Mouse (Mus musculus) kidney, embryonic 16.5 days (tissue): ENCODE data around the gene Gramd1b. TPM values are rescaled to one million over a fixed set of nuclear protein-coding genes. Genes with fewer than 3 reads are reported as not detected.

Experiments
- ATAC-seq: fragments of 200-750 bp; cut with Nextera tagmentation; 2 replicates; pipeline ENCODE4 v1.8.0; 2017; ENCODE audit warnings: moderate TSS enrichment; ENCODE audit not compliant: low FRiP score, low TSS enrichment
- H3K27ac ChIP-seq: fragments of 300-500 bp; sonication (generic); 2 replicates; pipeline ENCODE4 v1.5.1; 2014; ENCODE audit warnings: low read length
- H3K27me3 ChIP-seq: fragments of 300-500 bp; sonication (generic); 2 replicates; pipeline ENCODE4 v1.6.1; 2014; ENCODE audit warnings: low read length, control low read depth, mixed read lengths; ENCODE audit not compliant: insufficient read depth
- H3K36me3 ChIP-seq: fragments of 300-500 bp; sonication (generic); 2 replicates; pipeline ENCODE4 v1.6.1; 2014; ENCODE audit warnings: low read length, control low read depth, mixed read lengths; ENCODE audit not compliant: insufficient read depth
- H3K4me1 ChIP-seq: fragments of 300-500 bp; sonication (generic); 2 replicates; pipeline ENCODE4 v1.6.1; 2014; ENCODE audit warnings: low read length, control low read depth, mixed read lengths; ENCODE audit not compliant: insufficient read depth
- H3K4me2 ChIP-seq: fragments of 300-500 bp; sonication (generic); replicated peaks from 2 replicates; pipeline ENCODE4 v1.6.1; 2014; ENCODE audit warnings: low read depth, low read length
- H3K4me3 ChIP-seq: fragments of 300-500 bp; sonication (generic); 2 replicates; pipeline ENCODE4 v1.5.1; 2014; ENCODE audit warnings: mild to moderate bottlenecking, low read length
- H3K9ac ChIP-seq: fragments of 300-500 bp; sonication (generic); replicated peaks from 2 replicates; pipeline ENCODE4 v1.6.1; 2014; ENCODE audit warnings: low read length
- H3K9me3 ChIP-seq: fragments of 300-500 bp; sonication (generic); 2 replicates; pipeline ENCODE4 v1.6.1; 2016; ENCODE audit warnings: low read length, control low read depth
- WGBS: fragments of 180-500 bp; shearing (Covaris S2); extraction: QIAGEN DNeasy Blood & Tissue Kit; methylation state at CpG from one replicate; pipeline ENCODE4 v1.1.7; 2014; 5-methylcytosine and 5-hydroxymethylcytosine counted together
- polyA plus RNA-seq: library from polyadenylated mRNA; unstranded; fragments of >200 nt; fragmentation: Nextera tagmentation; extraction: Ambion mirVana; gene quantifications from 2 replicates; pipeline ENCODE4 v1.2.1, GENCODE M21; 2015

Gramd1b gene
- polyA plus RNA-seq, 1 experiment from 2014 or later, result 11.0 TPM

DNA sequence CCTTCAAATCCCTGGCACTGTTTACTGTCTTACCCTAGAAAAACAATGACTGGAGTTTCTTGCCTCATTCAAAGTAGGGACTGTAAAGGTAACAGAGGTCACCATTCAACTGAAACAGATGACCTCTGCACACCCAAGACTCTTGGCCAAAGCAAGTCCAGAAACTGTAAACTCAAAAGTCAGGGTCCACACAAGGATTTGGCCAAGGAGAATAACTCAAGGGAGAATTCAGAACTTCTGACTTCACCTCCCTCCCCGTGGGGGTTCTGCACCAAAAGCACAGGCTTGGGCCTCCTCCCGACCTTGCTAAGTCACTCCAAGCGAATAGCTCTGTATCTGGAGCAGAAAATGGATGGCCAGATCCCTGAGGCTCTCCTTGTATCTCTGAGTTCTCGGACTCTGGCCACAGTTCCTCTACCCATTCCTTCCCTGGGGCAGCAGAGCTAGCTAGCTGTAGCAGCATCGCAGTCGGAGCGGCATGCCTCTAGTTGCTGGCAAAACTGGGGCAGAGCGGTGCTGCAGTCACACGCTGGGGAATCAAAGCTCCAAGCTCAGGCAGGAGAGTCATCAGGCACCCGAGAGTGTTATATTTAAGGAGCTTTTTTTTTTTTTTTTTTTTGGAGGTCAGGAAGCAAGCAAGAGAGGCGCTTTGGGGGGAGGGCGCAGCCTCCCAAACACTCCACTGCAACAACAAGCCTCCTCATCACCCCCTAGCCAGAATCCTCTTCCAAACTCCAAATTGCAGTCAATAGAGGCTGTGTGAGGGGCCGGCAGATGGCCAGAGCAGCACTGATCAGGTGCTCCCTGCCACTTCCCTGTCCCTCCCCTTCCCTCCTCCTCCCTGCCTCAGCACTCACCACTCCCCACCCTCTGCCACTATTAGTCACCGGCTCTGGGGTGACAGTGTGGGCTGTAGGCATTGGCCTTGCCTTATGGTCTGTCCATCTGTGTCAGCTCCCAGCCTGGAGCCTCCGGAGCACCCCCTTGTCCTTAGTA, 149.5 kb downstream of the Gramd1b start:
- Histone ChIP-seq H3K4me3 (no peak overlapping the region), H3K4me1 (peaks cover 21% of the 10 kb centered on the region; the same call in 1 of the 2 replicates), H3K9me3 (0 out of 2 replicates have a peak, but pooled peaks cover 3% of the 10 kb centered on the region), H3K27ac (no peak overlapping the region), H3K9ac (no peak overlapping the region), H3K4me2 (no peak overlapping the region), H3K36me3 (no peaks in the 10 kb centered on the region), H3K27me3 (no peaks in the 10 kb centered on the region)
- 17% methylated on average over 15 of the region's 15 CpGs for WGBS
- peak; percentile 81 for ATAC-seq

DNA sequence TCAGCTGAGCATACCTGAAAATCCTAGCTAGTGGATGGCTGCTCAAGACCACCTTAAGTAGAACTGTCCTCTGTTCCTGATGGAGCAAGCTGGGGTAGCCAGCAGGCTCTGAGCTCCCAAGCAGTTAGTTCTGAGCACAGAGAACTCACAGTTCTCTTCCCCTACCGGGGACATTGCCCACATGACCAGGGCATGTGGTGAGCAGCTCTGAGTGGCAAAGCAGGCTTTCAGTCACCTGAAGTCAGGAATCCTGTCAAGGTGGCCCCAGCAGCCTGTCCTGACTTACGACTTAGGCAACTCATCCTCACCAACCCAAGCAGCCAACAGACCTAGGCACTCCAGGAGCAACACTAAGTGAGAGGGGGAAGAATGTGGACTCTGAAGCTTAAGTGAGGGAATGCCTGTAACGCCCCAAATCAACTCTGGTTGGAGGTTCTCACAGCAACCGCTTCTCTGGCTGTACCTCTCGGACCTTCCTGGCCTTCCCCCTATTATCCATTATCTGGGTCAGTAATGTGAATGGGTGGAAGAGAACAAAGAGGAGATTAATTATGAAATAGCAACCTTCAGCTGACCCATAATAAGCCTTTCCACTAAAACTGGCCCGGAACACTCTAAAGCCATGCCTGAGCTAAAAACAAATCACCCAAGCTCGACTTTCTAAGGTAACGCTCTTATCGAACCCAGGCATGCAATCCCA, 154.3 kb downstream of the Gramd1b start:
- H3K9ac ChIP-seq, result no peak overlapping the region
- H3K9me3 ChIP-seq, result no peaks in the 10 kb centered on the region
- H3K36me3 ChIP-seq, result no peaks in the 10 kb centered on the region
- H3K4me1 ChIP-seq, result peaks cover 38% of the 10 kb centered on the region
- 66% methylated on average over 9 of the region's 9 CpGs for WGBS
- ATAC-seq, result peak; percentile 46; the same call in 1 of the 2 replicates
- no peak overlapping the region for H3K4me3 ChIP-seq
- peak overlapping the region; percentile 35 for H3K4me2 ChIP-seq
- H3K27ac ChIP-seq, result peak overlapping the region; percentile 25; the same call in 1 of the 2 replicates
- H3K27me3 ChIP-seq, result no peaks in the 10 kb centered on the region

DNA sequence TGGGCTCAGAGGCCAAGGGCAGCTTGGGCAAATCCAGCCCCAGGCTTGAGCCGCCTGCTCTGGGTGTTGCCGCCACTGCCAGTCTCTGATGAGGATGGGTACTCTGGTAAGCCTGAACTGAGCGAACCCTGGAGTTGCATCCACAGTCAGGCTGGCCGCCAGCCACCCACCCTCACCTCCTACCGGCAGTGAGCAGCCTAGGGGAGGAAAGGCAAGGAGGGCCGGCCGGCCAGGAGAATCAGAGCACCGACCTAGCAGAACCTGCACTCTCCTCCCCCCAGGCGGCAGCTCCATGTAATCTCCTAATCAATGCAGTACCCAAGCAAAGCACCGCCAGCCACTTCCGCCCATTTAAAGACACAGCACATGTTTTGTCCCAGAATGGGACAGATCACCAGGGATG, 155.0 kb downstream of the Gramd1b start:
- peak; percentile 77 for ATAC-seq
- Histone ChIP-seq H3K27ac (peak overlapping the region; percentile 32; the same call in 1 of the 2 replicates), H3K4me2 (peak overlapping the region; percentile 35), H3K9me3 (no peaks in the 10 kb centered on the region), H3K4me3 (peak overlapping the region; percentile 7), H3K27me3 (no peaks in the 10 kb centered on the region), H3K9ac (peak overlapping the region; percentile 29; the same call in 1 of the 2 replicates), H3K4me1 (peaks cover 32% of the 10 kb centered on the region), H3K36me3 (no peaks in the 10 kb centered on the region)
- WGBS, result 11% methylated on average over 11 of the region's 11 CpGs

DNA sequence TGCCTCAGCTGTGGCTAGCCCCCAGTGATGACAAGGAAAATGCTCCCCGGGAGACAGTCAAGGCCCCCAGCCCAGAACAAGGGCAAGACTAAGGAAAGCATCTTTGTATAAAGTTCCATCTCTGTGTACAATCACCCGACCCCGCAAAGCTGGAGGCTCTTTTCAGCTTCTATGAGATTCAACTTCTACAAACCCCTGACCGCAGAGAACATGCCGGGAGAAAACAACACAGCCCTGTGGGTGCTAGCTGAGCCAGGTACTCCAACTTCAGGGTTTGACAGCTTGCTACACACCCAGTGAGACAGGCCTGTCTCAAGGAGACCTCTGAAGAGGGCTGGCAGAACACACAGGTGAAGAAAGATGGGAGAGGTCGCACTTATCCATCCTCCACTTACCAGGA, 155.7 kb downstream of the Gramd1b start:
- 74% methylated on average over 6 of the region's 6 CpGs for WGBS
- no peaks in the 10 kb centered on the region for H3K27me3 ChIP-seq
- H3K9me3 ChIP-seq, result no peaks in the 10 kb centered on the region
- peaks cover 32% of the 10 kb centered on the region for H3K4me1 ChIP-seq
- ATAC-seq, result no peak
- H3K27ac ChIP-seq, result no peak overlapping the region; the same call in 1 of the 2 replicates
- H3K9ac ChIP-seq, result peak overlapping the region; percentile 29; the same call in 1 of the 2 replicates
- H3K4me2 ChIP-seq, result no peak overlapping the region
- no peak overlapping the region for H3K4me3 ChIP-seq
- H3K36me3 ChIP-seq, result no peaks in the 10 kb centered on the region

DNA sequence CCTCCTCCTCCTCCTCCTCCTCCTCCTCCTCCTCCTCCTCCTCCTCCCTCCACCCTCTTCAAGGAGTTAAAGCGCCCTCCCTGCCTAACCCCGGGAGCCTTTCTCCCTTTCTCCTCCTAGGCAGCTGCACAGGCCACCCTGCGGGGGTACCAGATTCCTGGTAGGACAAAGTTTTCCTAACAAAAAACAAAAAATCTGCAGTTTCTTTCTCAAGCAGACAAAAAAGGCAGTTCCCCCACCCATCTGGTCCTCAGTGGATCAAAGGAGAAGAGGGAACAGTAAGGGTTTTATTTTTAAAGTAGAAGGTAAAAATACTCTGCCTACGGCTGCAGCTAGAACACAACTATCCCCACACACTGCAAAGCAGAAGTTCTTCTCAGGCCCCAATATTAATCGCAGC, 156.2 kb downstream of the Gramd1b start:
- Histone ChIP-seq H3K4me1 (peaks cover 32% of the 10 kb centered on the region), H3K9me3 (no peaks in the 10 kb centered on the region), H3K4me3 (no peak overlapping the region), H3K9ac (no peak overlapping the region), H3K36me3 (no peaks in the 10 kb centered on the region), H3K27ac (no peak overlapping the region), H3K27me3 (no peaks in the 10 kb centered on the region), H3K4me2 (no peak overlapping the region)
- 42% methylated on average over 4 of the region's 5 CpGs for WGBS
- ATAC-seq, result no peak

DNA sequence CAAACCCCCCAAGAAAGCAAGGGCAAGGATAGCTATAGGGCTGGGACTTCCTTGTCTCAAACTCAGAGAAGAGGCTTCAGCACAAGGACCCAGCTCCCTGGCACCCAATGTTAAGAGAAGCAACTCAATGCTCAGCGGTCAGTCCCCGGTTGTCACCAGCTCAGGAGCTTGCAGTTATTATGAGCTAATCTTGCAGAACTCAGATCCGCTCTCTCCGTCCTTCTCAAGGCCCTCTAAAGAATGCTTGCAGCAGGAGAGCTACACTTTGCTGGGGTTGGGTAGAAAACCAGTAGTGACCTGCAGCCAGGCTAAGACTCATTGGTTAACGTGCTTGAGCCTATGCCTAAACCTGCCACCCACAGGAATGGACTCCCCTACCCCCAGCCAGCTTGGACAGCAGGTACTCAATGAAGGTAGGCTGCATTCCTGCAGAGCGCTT, 156.6 kb downstream of the Gramd1b start:
- Histone ChIP-seq H3K9ac (no peak overlapping the region), H3K27ac (no peak overlapping the region), H3K27me3 (no peaks in the 10 kb centered on the region), H3K36me3 (no peaks in the 10 kb centered on the region), H3K4me3 (no peak overlapping the region), H3K4me2 (no peak overlapping the region), H3K9me3 (no peaks in the 10 kb centered on the region), H3K4me1 (peaks cover 32% of the 10 kb centered on the region)
- 70% methylated on average over 6 of the region's 6 CpGs for WGBS
- ATAC-seq, result no peak

DNA sequence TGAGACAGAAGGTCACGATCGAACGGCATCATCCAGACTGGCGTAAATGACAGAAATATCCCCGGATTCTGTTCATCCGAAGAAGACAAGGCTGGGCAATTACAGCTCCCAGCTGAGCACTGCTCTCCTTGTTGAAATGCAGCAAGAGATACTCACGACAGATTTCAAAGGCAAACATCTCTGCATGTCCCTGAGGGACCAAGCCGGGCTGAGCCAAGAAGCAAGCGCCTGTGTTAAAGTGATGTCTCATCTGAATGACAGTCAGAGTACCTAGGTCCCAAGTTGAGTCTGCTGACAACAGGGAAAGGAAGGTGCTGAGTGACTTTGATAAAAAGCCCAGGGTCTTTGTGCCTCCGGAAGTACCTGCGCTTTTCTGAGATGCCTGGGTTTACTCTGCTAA, 157.1 kb downstream of the Gramd1b start:
- no peaks in the 10 kb centered on the region for H3K27me3 ChIP-seq
- no peaks in the 10 kb centered on the region for H3K9me3 ChIP-seq
- H3K27ac ChIP-seq, result no peak overlapping the region
- no peak for ATAC-seq
- H3K4me2 ChIP-seq, result no peak overlapping the region
- H3K4me1 ChIP-seq, result peaks cover 32% of the 10 kb centered on the region
- WGBS, result 86% methylated on average over 11 of the region's 11 CpGs
- no peaks in the 10 kb centered on the region for H3K36me3 ChIP-seq
- no peak overlapping the region for H3K9ac ChIP-seq
- no peak overlapping the region for H3K4me3 ChIP-seq

DNA sequence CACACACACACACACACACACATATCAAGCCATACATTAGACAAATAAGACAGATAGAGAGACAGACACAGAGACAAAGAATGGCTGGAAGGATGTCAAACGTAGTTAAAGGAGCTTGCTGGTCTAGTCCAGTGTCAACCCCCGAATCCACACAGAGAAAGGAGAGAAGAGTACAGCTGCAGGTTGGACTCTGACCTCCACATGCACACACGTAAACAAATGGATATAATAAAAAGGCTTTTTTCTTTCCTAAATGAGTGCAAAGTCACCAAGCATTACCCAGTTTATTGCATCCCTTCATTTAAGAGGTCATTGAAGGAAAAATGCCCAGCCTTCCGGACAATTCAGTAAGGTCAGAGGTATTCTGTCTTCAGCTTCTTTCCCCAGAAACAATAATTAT, 161.0 kb downstream of the Gramd1b start:
- Histone ChIP-seq H3K27me3 (no peaks in the 10 kb centered on the region), H3K27ac (no peak overlapping the region), H3K4me2 (no peak overlapping the region), H3K9ac (no peak overlapping the region), H3K4me3 (no peak overlapping the region), H3K36me3 (no peaks in the 10 kb centered on the region), H3K9me3 (no peaks in the 10 kb centered on the region), H3K4me1 (peaks cover 14% of the 10 kb centered on the region)
- WGBS, result 63% methylated on average over 4 of the region's 4 CpGs
- ATAC-seq, result no peak

DNA sequence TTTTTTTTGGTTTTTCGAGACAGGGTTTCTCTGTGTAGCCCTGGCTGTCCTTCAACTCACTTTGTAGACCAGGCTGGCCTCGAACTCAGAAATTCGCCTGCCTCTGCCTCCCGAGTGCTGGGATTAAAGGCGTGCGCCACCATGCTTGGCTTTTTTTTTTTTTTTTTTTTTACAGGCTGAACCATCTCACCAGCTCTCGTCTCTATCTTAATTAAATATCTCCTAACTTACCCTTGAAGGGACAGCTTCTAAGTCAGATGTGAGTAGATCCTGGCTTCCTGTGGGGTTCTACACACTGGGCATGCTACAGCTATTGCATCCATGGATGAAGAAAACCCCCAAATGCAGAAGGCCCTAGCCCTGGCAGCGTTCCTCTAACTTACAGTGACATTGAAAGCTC, 164.4 kb downstream of the Gramd1b start:
- H3K27me3 ChIP-seq, result no peaks in the 10 kb centered on the region
- WGBS, result 90% methylated on average over 7 of the region's 8 CpGs
- H3K36me3 ChIP-seq, result no peaks in the 10 kb centered on the region
- H3K9ac ChIP-seq, result no peak overlapping the region
- no peaks in the 10 kb centered on the region; the same call in 1 of the 2 replicates for H3K4me1 ChIP-seq
- no peak overlapping the region for H3K27ac ChIP-seq
- H3K9me3 ChIP-seq, result no peaks in the 10 kb centered on the region
- H3K4me3 ChIP-seq, result no peak overlapping the region
- H3K4me2 ChIP-seq, result no peak overlapping the region
- ATAC-seq, result no peak
